Mouse (Mus musculus): ENCODE measurements around the gene Afg1l.

- TF ChIP-seq CTCF (IDR thresholded peaks at IDR 0.05): no peak
- TF ChIP-seq EP300 (IDR thresholded peaks at IDR 0.05): 0 out of 2 replicates have a peak, but pooled peaks have one; percentile 52
Measured at GRCm38 (mm10) chr10:42270277-42271083, 207.9 kb downstream of the Afg1l start.
